Mouse (Mus musculus): ENCODE measurements around the gene Dlx3. TPM values are rescaled to one million over a fixed set of nuclear protein-coding genes. Genes with fewer than 3 reads are reported as not detected.

Dlx3 gene
- polyA plus RNA-seq, 1 experiment from 2014 or later = not detected

GRCm38 (mm10) chr11:95148754-95149153 is 28.8 kb downstream of the Dlx3 start:
- DNase-seq (ENCODE audit: low read depth, low spot score) (no peak), ATAC-seq (no peak)
- CTCF ChIA-PET = no interaction called here
- no peak for TF ChIP-seq CTCF (IDR thresholded peaks at IDR 0.05)
- H3K27me3 ChIP-seq = peaks cover 17% of the 10 kb centered on the region
- POLR2A ChIA-PET = no interaction called here
- in situ Hi-C loops (cut with MboI; ENCODE audit: low pct_unique_long_range_greater_than_20kb) = no loop called here

GRCm38 (mm10) chr11:95149462-95150268 is 29.7 kb downstream of the Dlx3 start:
- no peak for TF ChIP-seq CTCF (IDR thresholded peaks at IDR 0.05)
- in situ Hi-C loops (cut with MboI; ENCODE audit: low pct_unique_long_range_greater_than_20kb) = no loop called here
- ATAC-seq = no peak
- H3K27me3 ChIP-seq = peaks cover 17% of the 10 kb centered on the region
- no peak for DNase-seq (ENCODE audit: low read depth, low spot score)
- ChIA-PET CTCF (interaction anchor here (1.0 kb wide), 1 partner anchor 8 kb away, joined by 3 read pairs; no protein-coding TSS in a partner anchor), POLR2A (no interaction called here)

- no peak for TF ChIP-seq CTCF (IDR thresholded peaks at IDR 0.05)
- DNase-seq (ENCODE audit: low read depth, low spot score) = no peak
- no peak for ATAC-seq
- ChIA-PET POLR2A (no interaction called here), CTCF (interaction anchor here (1.0 kb wide), 1 partner anchor 9 kb away, joined by 3 read pairs; no protein-coding TSS in a partner anchor)
- in situ Hi-C loops (cut with MboI; ENCODE audit: low pct_unique_long_range_greater_than_20kb) = no loop called here
- H3K27me3 ChIP-seq = peaks cover 14% of the 10 kb centered on the region
Measured at GRCm38 (mm10) chr11:95150269-95151049, 30.5 kb downstream of the Dlx3 start.

- CTCF ChIA-PET = no interaction called here
- in situ Hi-C loops (cut with MboI; ENCODE audit: low pct_unique_long_range_greater_than_20kb) = no loop called here
- H3K27me3 ChIP-seq = no peaks in the 10 kb centered on the region
- DNase-seq (ENCODE audit: low read depth, low spot score) (no peak), ATAC-seq (peak; percentile 40)
- TF ChIP-seq CTCF (IDR thresholded peaks at IDR 0.05) = no peak
- POLR2A ChIA-PET = no interaction called here
Measured at GRCm38 (mm10) chr11:95153116-95153515, 33.2 kb downstream of the Dlx3 start.

GRCm38 (mm10) chr11:95153681-95154080 is 33.8 kb downstream of the Dlx3 start:
- CTCF ChIA-PET = no interaction called here
- ATAC-seq = no peak

GRCm38 (mm10) chr11:95155511-95155910 is 35.6 kb downstream of the Dlx3 start:
- no peaks in the 10 kb centered on the region for H3K27me3 ChIP-seq
- in situ Hi-C loops (cut with MboI; ENCODE audit: low pct_unique_long_range_greater_than_20kb) = no loop called here
- ATAC-seq (no peak), DNase-seq (ENCODE audit: low read depth, low spot score) (no peak)
- POLR2A ChIA-PET = no interaction called here
- no peak for TF ChIP-seq CTCF (IDR thresholded peaks at IDR 0.05)
- CTCF ChIA-PET = no interaction called here

More at GRCm38 (mm10) chr11:95153681-95154080, 33.8 kb downstream of the Dlx3 start:
- no peak for DNase-seq (ENCODE audit: low read depth, low spot score)
- no peak for TF ChIP-seq CTCF (IDR thresholded peaks at IDR 0.05)
- no peaks in the 10 kb centered on the region for H3K27me3 ChIP-seq
- POLR2A ChIA-PET = no interaction called here
- in situ Hi-C loops (cut with MboI; ENCODE audit: low pct_unique_long_range_greater_than_20kb) = no loop called here

- in situ Hi-C loops (cut with MboI; ENCODE audit: low pct_unique_long_range_greater_than_20kb) = no loop called here
- no peak for TF ChIP-seq CTCF (IDR thresholded peaks at IDR 0.05)
- POLR2A ChIA-PET = no interaction called here
- CTCF ChIA-PET = interaction anchor here (1.5 kb wide), 1 partner anchor 15 kb away, joined by 3 read pairs; no protein-coding TSS in a partner anchor
- DNase-seq (ENCODE audit: low read depth, low spot score) (no peak), ATAC-seq (no peak)
- no peaks in the 10 kb centered on the region for H3K27me3 ChIP-seq
Measured at GRCm38 (mm10) chr11:95157356-95157755, 37.4 kb downstream of the Dlx3 start.

GRCm38 (mm10) chr11:95157872-95158271 is 38.0 kb downstream of the Dlx3 start:
- CTCF ChIA-PET = interaction anchor here (0.6 kb wide), 1 partner anchor 31 kb away, joined by 3 read pairs; no protein-coding TSS in a partner anchor
- no peaks in the 10 kb centered on the region for H3K27me3 ChIP-seq
- ATAC-seq (peak; percentile 65), DNase-seq (ENCODE audit: low read depth, low spot score) (peak; percentile 59)
- POLR2A ChIA-PET = no interaction called here
- in situ Hi-C loops (cut with MboI; ENCODE audit: low pct_unique_long_range_greater_than_20kb) = no loop called here
- no peak for TF ChIP-seq CTCF (IDR thresholded peaks at IDR 0.05)

GRCm38 (mm10) chr11:95159763-95160371 is 39.9 kb downstream of the Dlx3 start:
- no peaks in the 10 kb centered on the region for H3K27me3 ChIP-seq
- in situ Hi-C loops (cut with MboI; ENCODE audit: low pct_unique_long_range_greater_than_20kb) = no loop called here
- CTCF ChIA-PET = no interaction called here
- POLR2A ChIA-PET = no interaction called here
- DNase-seq (ENCODE audit: low read depth, low spot score) (no peak), ATAC-seq (no peak)
- no peak for TF ChIP-seq CTCF (IDR thresholded peaks at IDR 0.05)

GRCm38 (mm10) chr11:95160693-95161092 is 40.8 kb downstream of the Dlx3 start:
- H3K27me3 ChIP-seq = no peaks in the 10 kb centered on the region
- in situ Hi-C loops (cut with MboI; ENCODE audit: low pct_unique_long_range_greater_than_20kb) = no loop called here
- no peak for TF ChIP-seq CTCF (IDR thresholded peaks at IDR 0.05)
- DNase-seq (ENCODE audit: low read depth, low spot score) (no peak), ATAC-seq (no peak)
- ChIA-PET CTCF (no interaction called here), POLR2A (no interaction called here)

- ATAC-seq (no peak), DNase-seq (ENCODE audit: low read depth, low spot score) (no peak)
- no peaks in the 10 kb centered on the region for H3K27me3 ChIP-seq
- ChIA-PET CTCF (no interaction called here), POLR2A (no interaction called here)
- TF ChIP-seq CTCF (IDR thresholded peaks at IDR 0.05) = no peak
- in situ Hi-C loops (cut with MboI; ENCODE audit: low pct_unique_long_range_greater_than_20kb) = no loop called here
Measured at GRCm38 (mm10) chr11:95161708-95162107, 41.8 kb downstream of the Dlx3 start.
